Mouse (Mus musculus) erythroblast, embryonic 14.5 days (primary cell): Measurements from ENCODE around the gene Ankrd39.

Experiments
- GATA1 ChIP-seq: IDR thresholded peaks from 2 replicates; pipeline ENCODE4 v1.6.1; 2012; ENCODE audit warnings: low read length, inconsistent platforms, mixed read lengths
- TAL1 ChIP-seq: IDR thresholded peaks from 3 replicates; pipeline ENCODE4 v1.6.1; 2012; ENCODE audit warnings: low read length, inconsistent platforms, mixed read lengths

DNA sequence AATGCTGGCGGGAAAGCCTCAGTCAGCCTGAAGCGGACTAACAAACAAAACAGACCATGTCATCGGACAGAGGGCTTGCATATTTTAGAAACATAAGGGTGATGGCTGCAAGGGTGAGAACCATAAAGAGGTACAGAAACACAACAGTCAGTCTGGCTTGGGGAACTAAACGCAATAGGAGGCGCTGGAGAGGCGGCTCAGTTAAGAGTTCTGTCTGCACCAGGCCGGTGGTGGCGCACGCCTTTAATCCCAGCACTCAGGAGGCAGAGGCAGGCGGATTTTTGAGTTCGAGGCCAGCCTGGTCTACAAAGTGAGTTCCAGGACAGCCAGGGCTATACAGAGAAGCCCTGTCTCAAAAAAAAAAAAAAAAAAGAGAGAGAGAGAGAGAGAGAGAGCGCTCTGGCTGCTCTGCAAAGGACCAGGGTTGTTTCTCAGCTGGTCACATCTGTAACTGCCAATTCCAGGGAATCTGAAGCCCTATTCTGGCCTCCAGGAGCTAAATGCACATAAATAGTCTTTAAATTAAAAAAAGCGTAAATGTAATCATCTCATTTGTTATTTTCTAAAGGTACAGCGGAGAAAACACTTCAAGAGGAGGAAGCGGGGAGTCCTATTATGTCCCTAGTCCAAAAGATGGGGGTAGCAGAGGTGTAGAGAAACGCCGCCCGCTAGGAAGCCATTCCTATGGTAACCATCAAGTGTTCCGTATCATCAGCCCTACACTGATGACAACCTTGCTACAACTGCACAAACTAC is 1.2 kb downstream of the Ankrd39 start:
- TF ChIP-seq TAL1 (no peak), GATA1 (no peak)
